Mouse (Mus musculus) large intestine, adult 2 months (tissue): ENCODE results near the gene Gosr2. TPM values are rescaled to one million over a fixed set of nuclear protein-coding genes. Genes with fewer than 3 reads are reported as not detected.

ENCODE experiments used
- DNase-seq: peaks from one replicate; pipeline ENCODE4 v3.0.0-alpha.2; 2012; ENCODE audit warnings: low read depth, low spot score
- WGBS: fragments of 180-500 bp; shearing (Covaris S2); methylation state at CpG from one replicate; pipeline ENCODE4 v1.1.7; 2018; 5-methylcytosine and 5-hydroxymethylcytosine counted together
- polyA plus RNA-seq: library from polyadenylated mRNA; depleted of rRNA; stranded (reverse); fragments of >200 nt; gene quantifications from 2 replicates; pipeline ENCODE4 v1.2.3, GENCODE M21; 2012; rRNA removed

Gosr2 gene
- 65.0 and 102 TPM in 2 replicates for polyA plus RNA-seq

DNA sequence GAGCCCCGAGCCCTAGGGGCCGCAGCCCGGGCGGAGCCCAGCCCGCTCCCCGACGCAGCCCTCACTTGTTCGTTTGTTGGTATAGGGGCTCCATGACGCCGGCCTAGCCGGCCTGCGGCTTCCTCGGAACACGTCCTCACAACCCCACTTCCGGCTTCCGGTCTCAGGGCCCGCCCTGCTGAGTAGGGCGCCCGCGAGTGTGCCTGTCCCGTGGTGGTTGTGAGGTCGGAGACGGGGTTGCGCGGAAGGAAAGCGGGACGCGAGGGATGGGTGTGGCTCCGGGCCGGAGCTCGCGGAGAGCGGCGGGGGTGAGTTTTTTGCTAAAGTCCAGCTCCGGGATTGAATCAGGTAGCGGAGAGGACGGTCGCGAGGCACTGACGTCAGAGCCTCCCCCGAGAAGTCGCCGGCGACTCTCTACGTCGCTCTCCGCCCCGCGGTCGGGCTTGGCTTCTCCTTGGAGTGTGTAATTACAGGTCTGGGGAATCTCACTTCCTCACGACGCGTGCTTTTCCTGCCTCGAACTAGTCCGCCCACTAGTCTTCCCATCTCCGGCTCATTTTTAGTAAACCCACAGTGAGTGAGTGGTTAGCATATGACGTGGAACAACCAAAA lies at the start of gene Gosr2:
TSS of gene Gosr2 (minus strand) at position 334 of the 612 bp plus-strand sequence.
- under 1% methylated on average over 57 of the region's 57 CpGs for WGBS
- peak; percentile 59 for DNase-seq

- no peak for DNase-seq
- 39% methylated on average over 19 of the region's 19 CpGs for WGBS
Measured at GRCm38 (mm10) chr11:103735046-103735781, 37.5 kb upstream of the Gosr2 start.

GRCm38 (mm10) chr11:103734411-103735045 lies 36.8 kb upstream of the Gosr2 start:
- WGBS, result 47% methylated on average over 5 of the region's 5 CpGs

DNA sequence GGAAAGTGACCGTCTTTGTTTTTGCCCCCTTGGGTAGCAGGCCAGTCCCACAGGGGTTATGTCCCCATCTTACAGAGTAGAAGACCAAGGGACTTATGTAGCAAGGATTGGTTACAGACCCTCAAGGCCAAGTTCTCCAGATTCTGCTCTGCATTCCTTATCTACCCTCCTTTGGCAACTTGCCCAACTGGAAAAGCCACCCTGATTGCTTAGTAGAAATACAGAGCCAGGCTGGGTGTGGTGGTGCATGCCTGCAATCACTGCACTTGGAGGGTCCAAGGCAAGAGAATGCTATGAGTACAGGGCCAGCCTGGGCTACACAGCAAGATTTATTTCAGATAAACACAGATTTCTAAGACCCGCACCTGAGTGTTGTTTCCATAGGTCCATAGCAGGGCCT lies 36.3 kb upstream of the Gosr2 start:
- 85% methylated on average over 2 of the region's 2 CpGs for WGBS
- DNase-seq, result no peak

More at GRCm38 (mm10) chr11:103734411-103735045, 36.8 kb upstream of the Gosr2 start:
- DNase-seq, result no peak

DNA sequence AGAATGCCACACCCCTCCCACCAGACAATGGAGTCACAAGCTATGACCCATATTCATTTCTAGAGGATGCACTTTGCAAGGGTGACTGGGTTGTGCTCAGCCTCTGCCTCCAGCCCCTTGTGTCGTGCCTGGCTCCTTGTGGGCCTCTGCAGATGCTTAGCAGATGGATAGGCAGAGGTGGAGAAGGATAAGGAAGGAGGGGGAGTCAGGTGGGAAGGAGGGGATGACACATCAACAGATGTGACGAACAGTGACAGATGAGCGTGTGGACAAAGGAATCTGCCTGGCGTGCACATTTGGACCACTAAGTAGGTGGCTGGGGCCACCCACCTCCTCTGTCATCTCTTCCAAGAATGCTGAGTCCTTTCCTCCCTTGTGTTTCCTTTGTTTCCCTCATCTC lies 35.4 kb upstream of the Gosr2 start:
- WGBS, result 85% methylated on average over 4 of the region's 4 CpGs
- DNase-seq, result no peak

DNA sequence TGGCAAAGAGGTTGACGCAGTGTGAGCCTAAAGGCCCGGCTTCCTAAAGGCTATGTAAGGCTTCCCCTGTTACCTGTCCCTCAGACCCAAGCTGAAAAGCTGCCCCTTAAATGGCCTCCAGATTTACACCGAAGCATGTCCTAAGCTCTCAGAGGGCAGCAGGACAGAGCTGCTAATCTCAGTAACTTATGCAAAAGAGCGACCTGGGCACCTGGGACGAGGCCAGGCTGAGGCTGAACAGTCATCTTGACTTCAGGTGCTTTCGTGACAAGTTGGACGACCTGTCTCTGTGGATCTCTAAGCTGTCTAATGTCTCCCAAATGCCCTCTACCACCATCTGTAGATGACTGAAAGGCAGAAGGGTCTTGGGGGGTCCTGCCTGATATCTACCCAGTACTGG lies 34.6 kb upstream of the Gosr2 start:
- WGBS, result 85% methylated on average over 7 of the region's 7 CpGs
- DNase-seq, result no peak

DNA sequence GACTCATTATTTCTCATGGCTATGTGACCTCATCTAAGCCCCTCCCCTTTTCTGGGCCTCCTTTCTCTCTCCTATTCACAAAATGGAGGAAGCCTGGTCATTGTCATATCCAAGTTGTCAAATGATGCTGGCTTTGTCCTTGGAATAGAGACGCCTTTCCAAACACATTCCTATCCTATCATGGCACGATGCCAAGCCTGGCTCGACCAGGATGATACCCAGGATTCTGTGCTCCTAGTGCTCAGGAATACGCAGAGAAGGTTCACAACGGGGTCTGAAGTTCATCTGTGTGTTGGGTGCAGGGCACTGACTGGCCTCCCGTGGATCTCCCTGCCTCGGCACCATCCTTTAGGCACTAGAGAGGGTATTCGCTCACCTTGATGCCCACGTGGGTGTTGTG lies 33.9 kb upstream of the Gosr2 start:
- DNase-seq, result no peak
- 68% methylated on average over 9 of the region's 9 CpGs for WGBS

DNA sequence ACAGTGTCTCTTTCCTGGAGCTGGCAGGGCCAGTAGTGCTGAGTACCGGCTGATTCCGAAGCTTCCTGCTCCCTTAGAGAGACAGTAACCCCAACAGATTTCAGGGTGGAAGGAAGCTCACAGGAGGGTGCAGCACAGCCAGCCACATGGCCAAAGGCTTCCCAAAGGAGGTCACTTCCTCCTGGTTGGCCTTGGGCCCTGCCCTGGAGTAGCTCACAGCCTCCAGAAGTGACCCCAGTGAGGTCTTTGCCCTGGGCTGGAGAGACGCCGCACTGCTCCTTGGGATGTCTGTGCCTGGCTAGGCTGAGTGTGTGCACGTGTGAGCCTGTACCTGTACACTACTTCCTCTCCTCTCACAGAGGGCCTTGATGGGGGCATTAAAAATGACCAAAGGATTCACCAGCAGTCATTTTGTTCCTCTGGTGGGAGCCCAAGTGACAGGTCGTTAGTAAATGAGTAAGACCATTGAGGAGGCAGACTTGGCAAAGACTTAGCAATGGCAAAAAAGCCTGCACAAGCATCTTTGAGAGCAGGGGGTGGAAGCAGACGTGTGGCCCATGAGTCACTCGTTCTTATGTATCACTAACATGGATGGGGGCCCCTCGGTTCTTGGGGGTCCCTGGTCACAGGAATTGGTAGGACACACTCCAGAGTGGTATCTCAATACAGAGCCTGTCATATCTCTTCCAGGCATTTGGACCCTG lies 31.7 kb upstream of the Gosr2 start:
- 67% methylated on average over 9 of the region's 9 CpGs for WGBS
- DNase-seq, result no peak

GRCm38 (mm10) chr11:103724331-103724771 lies 26.7 kb upstream of the Gosr2 start:
- 73% methylated on average over 11 of the region's 11 CpGs for WGBS
- no peak for DNase-seq

DNA sequence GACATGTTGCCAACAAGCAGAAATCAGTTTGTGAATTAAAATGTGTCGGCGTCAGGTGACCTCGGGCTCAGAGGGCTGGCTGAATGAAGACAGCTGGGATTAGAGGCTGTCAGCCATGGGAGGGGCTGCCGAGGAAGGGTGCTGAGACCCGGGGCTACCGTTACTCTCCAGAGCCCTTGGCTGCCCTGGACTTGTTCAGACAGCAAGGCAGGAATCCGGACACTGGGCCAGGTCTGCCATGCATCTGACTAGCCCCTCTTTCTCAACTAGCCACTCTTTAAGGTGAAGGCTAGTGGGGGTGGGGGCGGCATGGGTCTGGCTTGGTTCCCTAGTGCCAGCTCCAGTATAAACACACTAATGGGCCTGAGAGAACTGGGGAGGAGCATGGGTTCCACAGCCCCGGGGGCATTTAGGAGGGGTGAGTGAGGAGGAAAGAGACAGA lies 24.4 kb upstream of the Gosr2 start:
- WGBS, result 16% methylated on average over 9 of the region's 9 CpGs
- no peak for DNase-seq

DNA sequence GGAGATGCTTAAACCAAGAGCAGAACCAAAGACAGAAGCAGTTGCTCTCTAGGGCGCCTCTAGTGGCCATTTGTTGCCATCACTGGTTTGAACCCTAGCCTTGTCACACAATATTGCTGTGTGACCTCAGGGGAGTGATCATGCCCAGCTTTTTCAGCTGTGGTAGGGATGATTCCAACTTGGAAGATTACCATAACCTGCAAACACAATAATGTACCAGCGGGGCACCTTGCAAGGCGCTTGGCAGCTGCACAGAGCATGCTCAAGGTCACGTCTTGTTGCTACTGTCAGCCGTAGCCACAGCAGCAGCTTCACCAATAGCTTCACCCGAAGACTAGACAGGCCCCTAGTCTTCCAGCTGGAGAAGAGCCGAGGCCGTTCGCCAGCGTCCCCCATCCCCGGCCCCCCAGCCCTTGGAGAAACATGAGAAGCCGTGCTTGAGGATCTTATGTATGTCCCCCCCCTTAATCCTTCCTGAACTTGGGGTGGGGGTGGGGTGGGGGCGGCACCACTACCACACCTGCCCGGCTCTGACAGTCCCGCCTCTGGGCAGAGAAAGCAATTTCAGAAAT lies 23.9 kb upstream of the Gosr2 start:
- DNase-seq, result no peak
- 17% methylated on average over 15 of the region's 15 CpGs for WGBS

- DNase-seq, result no peak
- 83% methylated on average over 5 of the region's 5 CpGs for WGBS
Measured at GRCm38 (mm10) chr11:103719436-103719835, 21.7 kb upstream of the Gosr2 start.

GRCm38 (mm10) chr11:103716971-103717370 lies 19.3 kb upstream of the Gosr2 start:
- 62% methylated on average over 9 of the region's 9 CpGs for WGBS

DNA sequence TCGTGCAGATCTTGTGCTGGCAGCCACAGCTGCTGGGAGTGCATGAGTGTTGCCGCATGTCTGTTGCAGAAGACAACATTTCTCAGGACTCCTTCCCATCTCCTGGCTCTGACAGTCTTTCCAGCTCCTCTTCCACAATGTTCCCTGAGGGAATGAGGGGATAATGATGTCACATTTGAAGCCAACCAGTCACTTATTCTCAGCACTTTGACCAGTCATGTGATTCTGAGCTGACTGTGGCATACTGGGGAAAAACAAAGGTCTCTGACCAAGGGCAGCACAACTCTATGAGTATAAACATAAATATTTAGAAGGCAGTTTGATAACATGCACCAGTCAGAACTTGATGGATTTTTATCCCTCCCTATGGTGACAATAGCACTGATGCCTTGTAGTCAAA lies 16.4 kb upstream of the Gosr2 start:
- WGBS, result 69% methylated on average over 2 of the region's 2 CpGs
- DNase-seq, result no peak

More at GRCm38 (mm10) chr11:103716971-103717370, 19.3 kb upstream of the Gosr2 start:
- DNase-seq, result no peak

- 44% methylated on average over 28 of the region's 28 CpGs for WGBS
- DNase-seq, result no peak
Measured at GRCm38 (mm10) chr11:103711851-103712587, 14.3 kb upstream of the Gosr2 start.

GRCm38 (mm10) chr11:103709982-103710381 lies 12.3 kb upstream of the Gosr2 start:
- 77% methylated on average over 1 of the region's 1 CpGs for WGBS
- DNase-seq, result no peak

GRCm38 (mm10) chr11:103707005-103707404 lies 9.3 kb upstream of the Gosr2 start:
- no peak for DNase-seq
- 23% methylated on average over 8 of the region's 8 CpGs for WGBS

GRCm38 (mm10) chr11:103698226-103698625 lies 528 bp upstream of the Gosr2 start:
- WGBS, result 63% methylated on average over 2 of the region's 2 CpGs

More at GRCm38 (mm10) chr11:103698226-103698625, 528 bp upstream of the Gosr2 start:
- DNase-seq, result peak; percentile 13
